Mouse (Mus musculus) liver, embryonic 16.5 days (tissue): ENCODE results near the gene Fam98b. TPM values are rescaled to one million over a fixed set of nuclear protein-coding genes. Genes with fewer than 3 reads are reported as not detected.

Source experiments
- ATAC-seq: fragments of 200-750 bp; cut with Nextera tagmentation; 2 replicates; pipeline ENCODE4 v1.8.0; 2017; ENCODE audit warnings: low read depth, mild to moderate bottlenecking, moderate number of reproducible peaks, moderate library complexity
- H3K27ac ChIP-seq: fragments of 300-500 bp; sonication (generic); 2 replicates; pipeline ENCODE4 v1.5.1; 2014; ENCODE audit warnings: mild to moderate bottlenecking, low read length
- H3K27me3 ChIP-seq: fragments of 300-500 bp; sonication (generic); 2 replicates; pipeline ENCODE4 v1.6.1; 2014; ENCODE audit warnings: low read depth, low read length, mixed read lengths; ENCODE audit not compliant: control insufficient read depth, insufficient read depth
- H3K36me3 ChIP-seq: fragments of 300-500 bp; sonication (generic); 2 replicates; pipeline ENCODE4 v1.6.1; 2014; ENCODE audit warnings: mild to moderate bottlenecking; ENCODE audit not compliant: control insufficient read depth, insufficient read depth
- H3K4me1 ChIP-seq: fragments of 300-500 bp; sonication (generic); 2 replicates; pipeline ENCODE4 v1.6.1; 2014; ENCODE audit warnings: low read depth, low read length, mixed read lengths; ENCODE audit not compliant: control insufficient read depth
- H3K4me2 ChIP-seq: fragments of 300-500 bp; sonication (generic); 2 replicates; pipeline ENCODE4 v1.6.1; 2014; ENCODE audit warnings: low read depth, low read length, mixed read lengths
- H3K4me3 ChIP-seq: fragments of 300-500 bp; sonication (generic); 2 replicates; pipeline ENCODE4 v1.5.1; 2014; ENCODE audit warnings: low read depth, mild to moderate bottlenecking, low read length
- H3K9ac ChIP-seq: fragments of 300-500 bp; sonication (generic); 2 replicates; pipeline ENCODE4 v1.6.1; 2014; ENCODE audit warnings: low read depth, low read length
- H3K9me3 ChIP-seq: fragments of 300-500 bp; sonication (generic); replicated peaks from 2 replicates; pipeline ENCODE4 v1.6.1; 2016; ENCODE audit warnings: low read length; ENCODE audit not compliant: control insufficient read depth
- WGBS: fragments of 180-500 bp; shearing (Covaris S2); extraction: QIAGEN DNeasy Blood & Tissue Kit; methylation state at CpG from one replicate; pipeline ENCODE4 v1.1.7; 2014; ENCODE audit not compliant: insufficient replicate concordance; 5-methylcytosine and 5-hydroxymethylcytosine counted together
- polyA plus RNA-seq: library from polyadenylated mRNA; unstranded; fragments of >200 nt; fragmentation: Nextera tagmentation; extraction: Ambion mirVana; gene quantifications from 2 replicates; pipeline ENCODE4 v1.2.1, GENCODE M21; 2015

Fam98b gene
- polyA plus RNA-seq, 1 experiment from 2014 or later = 1.8 TPM

- H3K4me3 ChIP-seq = no peak overlapping the region
- H3K4me2 ChIP-seq = no peak overlapping the region
- H3K4me1 ChIP-seq = no peaks in the 10 kb centered on the region
- H3K9me3 ChIP-seq = no peaks in the 10 kb centered on the region
- H3K27ac ChIP-seq = no peak overlapping the region
- WGBS = 64% methylated on average over 11 of the region's 11 CpGs
- no peaks in the 10 kb centered on the region for H3K27me3 ChIP-seq
- H3K36me3 ChIP-seq = no peaks in the 10 kb centered on the region; the same call in 1 of the 2 replicates
- ATAC-seq = peak; percentile 35
- no peak overlapping the region for H3K9ac ChIP-seq
Observed at GRCm38 (mm10) chr2:117263786-117264408, 14.4 kb downstream of the Fam98b start.

- H3K4me2 ChIP-seq = no peak overlapping the region
- no peaks in the 10 kb centered on the region for H3K27me3 ChIP-seq
- WGBS = 66% methylated on average over 7 of the region's 7 CpGs
- no peak for ATAC-seq
- H3K27ac ChIP-seq = no peak overlapping the region
- no peaks in the 10 kb centered on the region for H3K36me3 ChIP-seq
- no peaks in the 10 kb centered on the region for H3K4me1 ChIP-seq
- H3K4me3 ChIP-seq = no peak overlapping the region
- H3K9ac ChIP-seq = no peak overlapping the region
- H3K9me3 ChIP-seq = no peaks in the 10 kb centered on the region
Observed at GRCm38 (mm10) chr2:117288291-117288690, 38.8 kb downstream of the Fam98b start.

GRCm38 (mm10) chr2:117299596-117300448 is 50.3 kb downstream of the Fam98b start:
- ATAC-seq = no peak
- Histone ChIP-seq H3K27me3 (no peaks in the 10 kb centered on the region), H3K4me2 (no peak overlapping the region), H3K4me1 (no peaks in the 10 kb centered on the region), H3K4me3 (no peak overlapping the region), H3K36me3 (no peaks in the 10 kb centered on the region), H3K27ac (no peak overlapping the region), H3K9ac (no peak overlapping the region), H3K9me3 (no peaks in the 10 kb centered on the region)
- WGBS = 63% methylated on average over 16 of the region's 16 CpGs

- Histone ChIP-seq H3K4me3 (no peak overlapping the region), H3K9ac (no peak overlapping the region), H3K4me1 (no peaks in the 10 kb centered on the region), H3K27ac (no peak overlapping the region), H3K9me3 (no peaks in the 10 kb centered on the region), H3K36me3 (no peaks in the 10 kb centered on the region), H3K4me2 (no peak overlapping the region), H3K27me3 (no peaks in the 10 kb centered on the region)
- 70% methylated on average over 12 of the region's 12 CpGs for WGBS
- ATAC-seq = no peak
Observed at GRCm38 (mm10) chr2:117303391-117304350, 54.1 kb downstream of the Fam98b start.

GRCm38 (mm10) chr2:117304941-117305340 is 55.4 kb downstream of the Fam98b start:
- no peaks in the 10 kb centered on the region for H3K27me3 ChIP-seq
- no peak overlapping the region for H3K4me3 ChIP-seq
- H3K4me2 ChIP-seq = no peak overlapping the region
- H3K27ac ChIP-seq = no peak overlapping the region
- no peak overlapping the region for H3K9ac ChIP-seq
- ATAC-seq = no peak
- no peaks in the 10 kb centered on the region for H3K36me3 ChIP-seq
- 51% methylated on average over 5 of the region's 5 CpGs for WGBS
- H3K4me1 ChIP-seq = no peaks in the 10 kb centered on the region
- H3K9me3 ChIP-seq = no peaks in the 10 kb centered on the region

- no peak overlapping the region for H3K4me2 ChIP-seq
- no peaks in the 10 kb centered on the region for H3K9me3 ChIP-seq
- no peaks in the 10 kb centered on the region for H3K27me3 ChIP-seq
- WGBS = 66% methylated on average over 3 of the region's 3 CpGs
- no peak overlapping the region for H3K27ac ChIP-seq
- no peak overlapping the region for H3K4me3 ChIP-seq
- H3K4me1 ChIP-seq = no peaks in the 10 kb centered on the region
- H3K36me3 ChIP-seq = no peaks in the 10 kb centered on the region
- ATAC-seq = no peak
- no peak overlapping the region for H3K9ac ChIP-seq
Observed at GRCm38 (mm10) chr2:117307959-117308358, 58.4 kb downstream of the Fam98b start.

GRCm38 (mm10) chr2:117309046-117309445 is 59.5 kb downstream of the Fam98b start:
- H3K9ac ChIP-seq = no peak overlapping the region
- no peaks in the 10 kb centered on the region for H3K36me3 ChIP-seq
- WGBS = 34% methylated on average over 2 of the region's 2 CpGs
- ATAC-seq = no peak
- no peaks in the 10 kb centered on the region for H3K4me1 ChIP-seq
- no peak overlapping the region for H3K27ac ChIP-seq
- no peak overlapping the region for H3K4me3 ChIP-seq
- H3K4me2 ChIP-seq = no peak overlapping the region
- H3K9me3 ChIP-seq = no peaks in the 10 kb centered on the region
- no peaks in the 10 kb centered on the region for H3K27me3 ChIP-seq

- no peak overlapping the region for H3K4me3 ChIP-seq
- 35% methylated on average over 1 of the region's 1 CpGs for WGBS
- no peaks in the 10 kb centered on the region for H3K9me3 ChIP-seq
- no peaks in the 10 kb centered on the region for H3K27me3 ChIP-seq
- ATAC-seq = no peak
- H3K27ac ChIP-seq = no peak overlapping the region
- H3K4me2 ChIP-seq = no peak overlapping the region
- no peaks in the 10 kb centered on the region for H3K4me1 ChIP-seq
- no peak overlapping the region for H3K9ac ChIP-seq
- no peaks in the 10 kb centered on the region for H3K36me3 ChIP-seq
Observed at GRCm38 (mm10) chr2:117311349-117311748, 61.8 kb downstream of the Fam98b start.
